Mouse (Mus musculus) activated CD4-positive, CD25-positive, alpha-beta regulatory T cell, adult 4 months (primary cell): ENCODE data around the gene Ddx4. TPM values are rescaled to one million over a fixed set of nuclear protein-coding genes. Genes with fewer than 3 reads are reported as not detected.
"Not testable (repeated sequence)": the region's sequence is repeated elsewhere in the genome, so short reads cannot be mapped to it uniquely, and the experiment has no call there.

Source experiments
- ATAC-seq: one replicate; pipeline ENCODE4 v1.8.0; 2017
- polyA plus RNA-seq, 2 experiments: library from polyadenylated mRNA; unstranded; fragments of 100-300 nt; shearing (Covaris generic); gene quantifications; one replicate each; pipeline ENCODE4 v1.2.1; 2017

The Ddx4 gene
- polyA plus RNA-seq, 2 experiments from 2014 or later, result not detected

GRCm38 (mm10) chr13:112635174-112635837 is 17.0 kb downstream of the Ddx4 start:
- no peak for ATAC-seq

- no peak for ATAC-seq
Measured at GRCm38 (mm10) chr13:112625566-112625965, 26.7 kb downstream of the Ddx4 start.

- no peak for ATAC-seq
Measured at GRCm38 (mm10) chr13:112624622-112625021, 27.7 kb downstream of the Ddx4 start.

- ATAC-seq, result no peak
Measured at GRCm38 (mm10) chr13:112623656-112624055, 28.6 kb downstream of the Ddx4 start.

- ATAC-seq, result no peak
Measured at GRCm38 (mm10) chr13:112621592-112621991, 30.7 kb downstream of the Ddx4 start.

- ATAC-seq, result no peak
Measured at GRCm38 (mm10) chr13:112608606-112609005, 43.7 kb downstream of the Ddx4 start.

GRCm38 (mm10) chr13:112604411-112604810 is 47.9 kb downstream of the Ddx4 start:
- ATAC-seq, result no peak

- ATAC-seq, result no peak
Measured at GRCm38 (mm10) chr13:112603839-112604238, 48.4 kb downstream of the Ddx4 start.

- no peak for ATAC-seq
Measured at GRCm38 (mm10) chr13:112602607-112603006, 49.7 kb downstream of the Ddx4 start.

- ATAC-seq, result not testable (repeated sequence)
Measured at GRCm38 (mm10) chr13:112594260-112594659, 58.0 kb downstream of the Ddx4 start, which contains the start of gene Il31ra. Gene Il31ra, minus strand, starts transcription at chr13:112594360.

GRCm38 (mm10) chr13:112590254-112590653 is 62.0 kb downstream of the Ddx4 start:
- no peak for ATAC-seq

GRCm38 (mm10) chr13:112589625-112590024 is 62.6 kb downstream of the Ddx4 start:
- ATAC-seq, result no peak

GRCm38 (mm10) chr13:112584556-112585237 is 67.6 kb downstream of the Ddx4 start:
- ATAC-seq, result no peak

- ATAC-seq, result no peak
Measured at GRCm38 (mm10) chr13:112582291-112582690, 70.0 kb downstream of the Ddx4 start.

GRCm38 (mm10) chr13:112581796-112582195 is 70.5 kb downstream of the Ddx4 start:
- ATAC-seq, result no peak

GRCm38 (mm10) chr13:112580590-112581320 is 71.5 kb downstream of the Ddx4 start:
- ATAC-seq, result no peak

GRCm38 (mm10) chr13:112578041-112578440 is 74.2 kb downstream of the Ddx4 start:
- ATAC-seq, result not testable (repeated sequence)

- ATAC-seq, result no peak
Measured at GRCm38 (mm10) chr13:112573800-112574199, 78.5 kb downstream of the Ddx4 start.

GRCm38 (mm10) chr13:112570768-112571167 is 81.5 kb downstream of the Ddx4 start:
- ATAC-seq, result no peak

- ATAC-seq, result no peak
Measured at GRCm38 (mm10) chr13:112569606-112570005, 82.7 kb downstream of the Ddx4 start.

- ATAC-seq, result no peak
Measured at GRCm38 (mm10) chr13:112560554-112561138, 91.6 kb downstream of the Ddx4 start.

GRCm38 (mm10) chr13:112556501-112556900 is 95.8 kb downstream of the Ddx4 start:
- ATAC-seq, result no peak

GRCm38 (mm10) chr13:112553304-112553703 is 99.0 kb downstream of the Ddx4 start:
- no peak for ATAC-seq
